Comparison of ENCODE assay signal across 7 mouse cellular contexts in genomic region chr2:118110225-118110915, GRCm38 (mm10). TPM values are rescaled to one million over a fixed set of nuclear protein-coding genes. Genes with fewer than 3 reads are reported as not detected.
A peak's percentile ranks its signal among the peaks of the same experiment; 100 is the strongest.
DNase-seq lines count a peak whose midpoint lies in the region; ATAC-seq and TF ChIP-seq lines count a peak whose summit lies in the region.

No protein-coding gene starts in this region.

- peak; percentile 41 for ATAC-seq in Patski
- peak; percentile 57 for ATAC-seq in erythroblast, adult 5-6 weeks (replicated peaks; ENCODE audit: low FRiP score, poor library complexity, severe bottlenecking)
- ATAC-seq in heart, embryonic 16.5 days (replicated peaks; ENCODE audit: extremely low read depth, insufficient read depth, low FRiP score), result peak; percentile 31; the same call in 1 of the 2 replicates
- no peak for ATAC-seq in limb, embryonic 13.5 days (ENCODE audit: low FRiP score, low read depth)
- peak; percentile 40 for ATAC-seq in midbrain, embryonic 16.5 days

- peaks cover 53% of the 10 kb centered on the region for H3K27me3 ChIP-seq in E14TG2a.4 (ENCODE audit: insufficient read depth, low read length)
- H3K27me3 ChIP-seq in Patski, result no peaks in the 10 kb centered on the region
- peaks cover 6% of the 10 kb centered on the region for H3K27me3 ChIP-seq in heart, embryonic 16.5 days (ENCODE audit: control insufficient read depth, insufficient read depth, low read length)
- H3K27me3 ChIP-seq in limb, embryonic 13.5 days, result no peaks in the 10 kb centered on the region; the same call in none of the 2 replicates
- peaks cover 6% of the 10 kb centered on the region for H3K27me3 ChIP-seq in midbrain, embryonic 16.5 days (ENCODE audit: control insufficient read depth, insufficient read depth, low read depth, low read length)

- POLR2A ChIA-PET in Patski (lab: Charles Lee), result no interaction called here

- peak overlapping the region; percentile 82 for H3K4me2 ChIP-seq in heart, embryonic 16.5 days (ENCODE audit: low read depth, low read length)
- peak overlapping the region; percentile 86 for H3K4me2 ChIP-seq in limb, embryonic 13.5 days (replicated peaks)
- peak overlapping the region; percentile 93 for H3K4me2 ChIP-seq in midbrain, embryonic 16.5 days (ENCODE audit: low read length)

- in situ Hi-C loops in Patski (cut with MboI; ENCODE audit: low pct_unique_long_range_greater_than_20kb), result loop anchor here (5.0 kb wide), 5 partner anchors 137 to 648 kb away; no protein-coding TSS in a partner anchor

- H3K36me3 ChIP-seq in E14TG2a.4 (ENCODE audit: insufficient read depth, low read length), result no peaks in the 10 kb centered on the region
- no peaks in the 10 kb centered on the region for H3K36me3 ChIP-seq in heart, embryonic 16.5 days (ENCODE audit: control insufficient read depth, insufficient read depth)
- H3K36me3 ChIP-seq in limb, embryonic 13.5 days, result peaks cover 16% of the 10 kb centered on the region
- H3K36me3 ChIP-seq in midbrain, embryonic 16.5 days (ENCODE audit: control insufficient read depth, insufficient read depth, low read length), result no peaks in the 10 kb centered on the region

- H3K27ac ChIP-seq in heart, embryonic 16.5 days (ENCODE audit: low read length), result 0 out of 2 replicates have a peak overlapping the region, but pooled peaks have one; percentile 10
- peak overlapping the region; percentile 86 for H3K27ac ChIP-seq in limb, embryonic 13.5 days
- no peak overlapping the region for H3K27ac ChIP-seq in midbrain, embryonic 16.5 days (ENCODE audit: low read length)

- CTCF ChIA-PET in Patski (lab: Charles Lee), result interaction anchor here (2.1 kb wide), 1 partner anchor 569 kb away, joined by 7 read pairs; no protein-coding TSS in a partner anchor

- H3K9me3 ChIP-seq in E14TG2a.4 (ENCODE audit: low read length), result no peaks in the 10 kb centered on the region
- no peaks in the 10 kb centered on the region for H3K9me3 ChIP-seq in heart, embryonic 16.5 days (replicated peaks; ENCODE audit: control insufficient read depth, low read length)
- no peaks in the 10 kb centered on the region for H3K9me3 ChIP-seq in limb, embryonic 13.5 days
- H3K9me3 ChIP-seq in midbrain, embryonic 16.5 days (replicated peaks; ENCODE audit: control insufficient read depth, low read length, poor library complexity, severe bottlenecking), result no peaks in the 10 kb centered on the region

- peak; percentile 68 for DNase-seq in Patski (ENCODE audit: low read depth, low spot score)
- no peak for DNase-seq in thymus, adult 18-20 months

- WGBS in heart, embryonic 16.5 days, result 31% methylated on average over 17 of the region's 17 CpGs
- WGBS in limb, embryonic 13.5 days, result 34% methylated on average over 17 of the region's 17 CpGs
- 34% methylated on average over 17 of the region's 17 CpGs for WGBS in midbrain, embryonic 16.5 days

- TF ChIP-seq CTCF in E14TG2a.4 (conservative IDR thresholded peaks at IDR 0.05; ENCODE audit: low read length) (no peak), Patski (IDR thresholded peaks at IDR 0.05) (no peak)

- peak overlapping the region; percentile 75; the same call in 1 of the 2 replicates for H3K4me3 ChIP-seq in E14TG2a.4 (replicated peaks; ENCODE audit: low read length)
- H3K4me3 ChIP-seq in heart, embryonic 16.5 days (ENCODE audit: low read length), result peak overlapping the region; percentile 63
- H3K4me3 ChIP-seq in limb, embryonic 13.5 days, result peak overlapping the region; percentile 71
- peak overlapping the region; percentile 50 for H3K4me3 ChIP-seq in midbrain, embryonic 16.5 days (ENCODE audit: low read depth, low read length)

- H3K4me1 ChIP-seq in E14TG2a.4 (replicated peaks; ENCODE audit: low read depth, low read length), result peaks cover 21% of the 10 kb centered on the region
- peaks cover 12% of the 10 kb centered on the region for H3K4me1 ChIP-seq in heart, embryonic 16.5 days (ENCODE audit: control insufficient read depth, insufficient read depth, low read length)
- H3K4me1 ChIP-seq in limb, embryonic 13.5 days, result peaks cover 52% of the 10 kb centered on the region
- H3K4me1 ChIP-seq in midbrain, embryonic 16.5 days (ENCODE audit: control insufficient read depth, insufficient read depth, low read length), result peaks cover 12% of the 10 kb centered on the region; the same call in 1 of the 2 replicates

- peak overlapping the region; percentile 41 for H3K9ac ChIP-seq in heart, embryonic 16.5 days (ENCODE audit: low read length)
- H3K9ac ChIP-seq in limb, embryonic 13.5 days, result peak overlapping the region; percentile 56
- H3K9ac ChIP-seq in midbrain, embryonic 16.5 days (ENCODE audit: low read depth, low read length), result peak overlapping the region; percentile 52

RNA-seq across cellular contexts. Expression of gene Thbs1, which starts 1.3 kb away (rescaled TPM):
- 883 TPM for polyA plus RNA-seq in Patski (2021)
- total RNA-seq in erythroblast, adult 5-6 weeks (2015; ENCODE audit: low replicate concordance), result 5.0 and 8.1 TPM in 2 replicates
- 3.6 and 4.7 TPM in 2 replicates for total RNA-seq in erythroblast, adult 5-6 weeks (2017; ENCODE audit: low replicate concordance)
- polyA plus RNA-seq in heart, embryonic 16.5 days (2015; fragmentation: Nextera tagmentation; extraction: Ambion mirVana), result 20.0 and 33.8 TPM in 2 replicates
- polyA plus RNA-seq in limb, embryonic 13.5 days (2015; fragmentation: Nextera tagmentation; extraction: Ambion mirVana), result 88.0 and 100.0 TPM in 2 replicates
- 4.8 and 5.8 TPM in 2 replicates for polyA plus RNA-seq in midbrain, embryonic 16.5 days (2015; fragmentation: Nextera tagmentation; extraction: Ambion mirVana)
